Mouse (Mus musculus): ENCODE measurements at regions not wholly inside any gene's neighbourhood (a gene's known extent, or its start where the extent isn't known, plus 50 kb on each side); places are given as distances from the start of the nearest gene placed in this dataset.

DNA sequence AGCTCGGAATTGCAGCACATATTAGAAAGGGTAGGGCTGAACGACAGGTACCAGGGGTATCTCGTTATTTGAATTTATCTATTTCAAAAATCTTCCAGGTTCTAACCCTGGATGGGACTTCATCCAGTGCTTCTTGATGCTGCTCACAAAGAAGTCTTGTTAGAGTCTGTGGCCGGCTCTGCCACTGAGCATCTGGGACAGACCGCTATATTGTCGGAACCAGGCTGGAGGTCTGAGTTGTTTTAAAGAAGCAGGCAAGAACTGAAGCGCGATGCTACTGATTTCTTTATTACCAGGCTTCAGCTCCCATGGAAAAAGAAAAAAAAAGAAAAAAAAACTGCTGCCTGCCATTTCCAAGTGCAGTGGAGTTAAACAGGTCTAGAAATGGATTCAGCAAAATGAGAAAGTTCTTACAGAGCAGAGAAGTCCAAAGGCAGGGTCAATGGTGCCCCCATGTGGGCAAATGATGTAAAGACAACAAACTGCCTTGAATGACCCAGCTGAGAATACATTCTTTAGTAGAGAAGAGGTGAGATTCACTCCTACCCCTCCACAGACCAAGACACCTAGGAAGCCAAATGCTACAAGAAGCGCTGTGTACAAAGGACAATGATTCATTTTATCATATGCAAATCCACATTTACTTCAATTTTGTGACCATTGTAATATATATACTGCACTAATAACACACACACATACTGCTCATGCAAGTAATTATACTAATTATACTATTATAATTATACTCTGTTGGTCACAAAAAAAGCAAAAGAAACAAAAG is 106.2 kb upstream of the Gcfc2 start:
- TF ChIP-seq CTCF (IDR thresholded peaks at IDR 0.05; ENCODE audit: control insufficient read depth, insufficient read depth, insufficient replicate concordance, low read depth, low read length) (no peak), POLR2A (IDR thresholded peaks at IDR 0.05; ENCODE audit: control insufficient read depth, low read depth, low read length) (no peak)

Data from testis, adult 2 months (tissue).